Mouse (Mus musculus): ENCODE measurements around the gene Plscr2. TPM values are rescaled to one million over a fixed set of nuclear protein-coding genes. Genes with fewer than 3 reads are reported as not detected.
"Not testable (repeated sequence)": the region's sequence is repeated elsewhere in the genome, so short reads cannot be mapped to it uniquely, and the experiment has no call there.

Gene Plscr2
- total RNA-seq, 4 experiments from 2014 or later: 0.97 to 1.7 (median 1.4) TPM

GRCm38 (mm10) chr9:92273271-92273670 lies 2.1 kb upstream of the Plscr2 start:
- no peak for DNase-seq (ENCODE audit: low spot score in 2 of 2)

GRCm38 (mm10) chr9:92273956-92274762 lies 1.2 kb upstream of the Plscr2 start:
- DNase-seq (ENCODE audit: low spot score in 2 of 2): no peak

GRCm38 (mm10) chr9:92276360-92276759 lies 958 bp downstream of the Plscr2 start:
- no peak for DNase-seq (ENCODE audit: low spot score in 2 of 2)

GRCm38 (mm10) chr9:92280048-92280447 lies 4.6 kb downstream of the Plscr2 start:
- no peak for DNase-seq (ENCODE audit: low spot score in 2 of 2)

- DNase-seq (ENCODE audit: low spot score in 2 of 2): no peak
These were observed 7.3 kb downstream of the Plscr2 start for GRCm38 (mm10) chr9:92282563-92283171.

- DNase-seq (ENCODE audit: low spot score in 2 of 2): no peak
These were observed 14.3 kb downstream of the Plscr2 start for GRCm38 (mm10) chr9:92289675-92290074.

- DNase-seq (ENCODE audit: low spot score in 2 of 2): no peak
These were observed 16.8 kb downstream of the Plscr2 start for GRCm38 (mm10) chr9:92292169-92292568.

- no peak for DNase-seq (ENCODE audit: low spot score in 2 of 2)
These were observed 17.5 kb downstream of the Plscr2 start for GRCm38 (mm10) chr9:92292922-92293321.

- DNase-seq (ENCODE audit: low spot score in 2 of 2): no peak
These were observed 18.5 kb downstream of the Plscr2 start for GRCm38 (mm10) chr9:92293560-92294548.

- DNase-seq (ENCODE audit: low spot score in 2 of 2): no peak
These were observed 22.9 kb downstream of the Plscr2 start for GRCm38 (mm10) chr9:92298288-92298687.

GRCm38 (mm10) chr9:92301213-92301612 lies 25.8 kb downstream of the Plscr2 start:
- no peak for DNase-seq (ENCODE audit: low spot score in 2 of 2)

- no peak for DNase-seq (ENCODE audit: low spot score in 2 of 2)
These were observed 29.7 kb downstream of the Plscr2 start for GRCm38 (mm10) chr9:92305075-92305474.

GRCm38 (mm10) chr9:92305620-92306220 lies 30.3 kb downstream of the Plscr2 start:
- DNase-seq (ENCODE audit: low spot score in 2 of 2): no peak

GRCm38 (mm10) chr9:92309077-92309476 lies 33.7 kb downstream of the Plscr2 start, which contains the start of gene 1700057G04Rik:
Gene 1700057G04Rik, plus strand, starts transcription at chr9:92309377.
- DNase-seq (ENCODE audit: low spot score in 2 of 2): no peak

- DNase-seq (ENCODE audit: low spot score in 2 of 2): no peak
These were observed 41.4 kb downstream of the Plscr2 start for GRCm38 (mm10) chr9:92316791-92317190.

GRCm38 (mm10) chr9:92325936-92326335 lies 50.5 kb downstream of the Plscr2 start:
- DNase-seq (ENCODE audit: low spot score in 2 of 2): not testable (repeated sequence)

- DNase-seq (ENCODE audit: low spot score in 2 of 2): no peak
These were observed 51.4 kb downstream of the Plscr2 start for GRCm38 (mm10) chr9:92326813-92327212.

GRCm38 (mm10) chr9:92331383-92331782 lies 56.0 kb downstream of the Plscr2 start:
- DNase-seq (ENCODE audit: low spot score in 2 of 2): no peak

GRCm38 (mm10) chr9:92334845-92335244 lies 59.4 kb downstream of the Plscr2 start:
- no peak for DNase-seq (ENCODE audit: low spot score in 2 of 2)

- no peak for DNase-seq (ENCODE audit: low spot score in 2 of 2)
These were observed 59.9 kb downstream of the Plscr2 start for GRCm38 (mm10) chr9:92335277-92335818.

- no peak for DNase-seq (ENCODE audit: low spot score in 2 of 2)
These were observed 61.7 kb downstream of the Plscr2 start for GRCm38 (mm10) chr9:92337063-92337462.
